Mouse (Mus musculus): Measurements from ENCODE around the gene Ankrd54.

DNA sequence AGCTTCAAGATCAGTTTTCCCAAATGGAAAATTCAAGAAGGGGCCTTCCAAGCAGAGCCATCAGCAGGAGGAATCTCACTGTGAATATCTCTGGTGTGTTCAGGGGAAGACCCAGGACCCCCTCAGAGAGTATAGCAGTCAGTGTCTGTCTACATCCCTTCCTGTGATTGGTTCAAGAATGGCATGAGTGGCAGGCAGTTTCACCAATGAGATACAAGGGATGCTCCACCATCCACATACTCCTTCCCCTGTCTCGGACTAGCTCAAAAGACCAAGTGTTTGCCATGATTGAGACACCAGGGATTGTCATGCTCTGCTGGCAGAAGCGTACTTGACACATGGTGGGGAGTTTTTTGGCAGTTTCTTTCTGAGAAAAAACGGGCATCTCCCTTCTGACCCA is 56.1 kb downstream of the Ankrd54 start:
- no peak for TF ChIP-seq CTCF (IDR thresholded peaks at IDR 0.05; ENCODE audit: low read depth)
- no peak for TF ChIP-seq EP300 (IDR thresholded peaks at IDR 0.05; ENCODE audit: low read depth)

Measured in heart, postnatal 0 days (tissue).